Mouse (Mus musculus): Measurements from ENCODE around the gene Tnfsf4.

Gene Tnfsf4

DNA sequence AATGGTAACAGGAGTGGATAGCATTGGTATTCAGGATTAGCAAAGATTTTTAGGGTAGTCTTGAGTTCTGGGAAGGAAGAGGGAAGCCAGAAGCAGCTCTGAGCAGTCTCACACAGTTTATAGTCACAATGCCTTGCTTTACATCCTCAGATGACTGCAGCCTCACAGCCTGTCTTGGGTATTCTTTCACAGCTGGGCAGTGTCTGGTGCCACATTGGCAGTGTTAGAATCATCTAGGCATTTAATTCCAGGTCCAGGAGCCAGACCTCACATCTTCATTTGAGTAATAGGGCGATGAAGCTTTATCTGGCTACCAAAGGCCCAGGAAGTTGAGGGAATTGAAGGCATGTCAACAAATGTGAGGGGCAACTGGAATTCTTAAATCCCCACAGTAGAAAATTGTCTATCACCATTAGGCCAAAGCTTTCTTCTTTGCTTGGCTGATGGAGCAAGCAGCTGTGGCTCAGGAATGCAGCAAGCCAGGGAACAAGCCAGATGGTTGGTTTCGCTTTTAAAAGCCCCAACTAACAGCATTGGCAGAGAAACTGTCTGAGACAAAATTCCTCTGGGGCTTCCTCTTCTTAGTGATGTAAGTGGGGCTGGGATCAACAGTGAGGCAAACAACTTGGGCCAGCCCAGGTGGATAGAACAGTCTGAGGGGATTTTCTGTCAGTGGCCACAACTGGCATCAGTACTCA, 68.3 kb downstream of the Tnfsf4 start:
- DNase-seq: peak; percentile 56
